Mouse (Mus musculus) mouse embryonic stem cell (cell line): ENCODE measurements around the gene Plcb4.

Experiments used
- in situ Hi-C, 2 experiments: fragments of 300-500 bp; cut with MboI; formaldehyde crosslinking; loops; 1 replicate in 1 of 2; 3 replicates in 1 of 2; pipeline ENCODE4 v1.14.3; 2019 to 2020; ENCODE audit warnings: low sequenced_read_pairs in 2 of 2, low pct_unique_long_range_greater_than_20kb in 1 of 2, mixed read lengths in 1 of 2; ENCODE audit not compliant: unreplicated experiment in 1 of 2

Gene Plcb4

GRCm38 (mm10) chr2:135775026-135775425, 116.2 kb downstream of the Plcb4 start:
- in situ Hi-C loops = no loop called here

GRCm38 (mm10) chr2:135776131-135776775, 117.4 kb downstream of the Plcb4 start:
- in situ Hi-C loops = no loop called here

GRCm38 (mm10) chr2:135781391-135781790, 122.6 kb downstream of the Plcb4 start:
- in situ Hi-C loops = no loop called here

DNA sequence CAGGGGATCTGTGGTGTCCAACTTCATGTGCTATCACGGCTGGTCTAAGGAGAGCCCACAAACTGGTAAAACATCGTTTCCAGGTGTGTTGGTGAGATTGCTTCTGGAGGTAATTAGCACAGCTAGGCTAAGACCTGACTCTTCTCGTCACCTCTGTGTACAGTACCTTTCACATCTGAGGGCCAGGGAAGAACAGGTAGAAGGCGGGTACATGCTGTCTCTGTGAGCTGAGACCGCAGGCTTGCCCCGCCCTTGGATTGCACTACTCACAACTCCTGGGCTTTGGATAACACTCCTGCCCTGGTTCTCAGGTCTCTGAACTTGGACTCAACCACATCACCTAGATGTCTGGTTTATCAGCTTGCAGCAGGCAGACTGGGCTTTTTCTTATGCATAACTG, 128.6 kb downstream of the Plcb4 start:
- in situ Hi-C loops = no loop called here

GRCm38 (mm10) chr2:135792907-135793306, 134.1 kb downstream of the Plcb4 start:
- in situ Hi-C loops = no loop called here

DNA sequence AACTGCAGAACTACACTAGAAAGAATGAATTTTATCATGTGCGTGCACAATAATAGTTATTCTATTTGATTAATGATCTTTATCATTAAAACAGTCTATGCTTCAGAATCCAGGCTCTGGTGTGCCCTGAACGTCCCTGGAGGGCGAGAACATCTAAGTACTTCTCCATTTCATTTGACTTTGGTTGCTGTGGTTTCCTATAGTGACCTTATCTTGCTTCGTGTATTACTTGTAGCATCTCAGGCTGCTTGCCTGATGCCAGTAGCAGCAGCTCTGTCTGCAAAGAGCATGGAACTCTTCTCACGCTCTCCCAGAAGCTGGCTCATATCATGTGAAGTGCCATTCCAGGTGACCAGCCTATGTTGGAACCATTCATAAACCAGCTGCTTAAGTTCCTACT, 137.9 kb downstream of the Plcb4 start:
- in situ Hi-C loops = no loop called here

- in situ Hi-C loops = no loop called here
These were observed 139.1 kb downstream of the Plcb4 start for GRCm38 (mm10) chr2:135797677-135798546.

DNA sequence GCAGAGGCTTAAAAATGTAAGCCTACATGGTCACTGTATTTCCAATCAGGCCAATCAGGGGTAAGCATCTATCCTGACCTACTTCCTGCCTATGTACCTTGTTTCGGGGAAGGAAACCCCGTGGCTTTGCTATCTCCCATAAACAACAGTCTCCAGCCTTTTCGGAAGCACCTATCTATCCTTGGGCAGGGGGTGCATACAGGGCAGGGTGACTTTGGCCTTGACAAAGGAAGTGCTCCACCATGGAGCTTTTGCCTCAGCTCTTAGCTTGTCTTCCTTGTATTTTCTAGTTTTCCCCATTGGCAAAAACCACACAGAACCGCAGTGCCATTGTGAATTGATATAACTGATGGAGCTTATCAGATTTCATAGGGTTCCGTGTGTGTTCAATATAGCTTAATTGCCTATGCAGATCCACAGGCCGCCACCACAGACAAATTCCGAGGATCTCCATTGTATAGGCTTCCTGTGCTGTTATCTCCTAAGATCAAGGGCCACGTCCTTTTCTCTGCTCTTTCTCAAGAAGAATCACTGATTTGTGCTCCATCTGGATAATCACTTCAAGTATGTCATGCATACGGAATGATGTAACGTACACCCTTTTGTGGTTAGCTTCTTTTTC, 140.4 kb downstream of the Plcb4 start:
- in situ Hi-C loops = no loop called here

DNA sequence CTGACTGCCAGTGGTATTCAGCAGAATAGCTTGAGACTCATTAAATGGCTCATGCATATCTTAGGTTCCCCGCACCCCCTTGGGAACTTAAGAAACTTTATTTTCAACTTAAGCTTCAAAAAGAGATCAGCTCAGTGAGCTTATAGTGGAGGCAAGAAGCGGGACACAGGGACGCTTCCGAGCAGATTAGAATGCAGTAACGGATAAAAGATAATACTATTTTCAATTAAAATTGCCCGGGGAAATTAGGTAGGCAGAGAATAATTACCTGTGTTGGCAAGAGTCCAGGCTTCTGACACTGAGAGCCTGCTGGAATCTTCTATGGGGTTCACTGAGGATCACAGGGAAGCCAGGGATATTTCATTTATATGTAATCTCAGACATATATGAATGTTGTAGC, 141.6 kb downstream of the Plcb4 start:
- in situ Hi-C loops = no loop called here

- in situ Hi-C loops = no loop called here
These were observed 144.2 kb downstream of the Plcb4 start for GRCm38 (mm10) chr2:135802878-135803450.

DNA sequence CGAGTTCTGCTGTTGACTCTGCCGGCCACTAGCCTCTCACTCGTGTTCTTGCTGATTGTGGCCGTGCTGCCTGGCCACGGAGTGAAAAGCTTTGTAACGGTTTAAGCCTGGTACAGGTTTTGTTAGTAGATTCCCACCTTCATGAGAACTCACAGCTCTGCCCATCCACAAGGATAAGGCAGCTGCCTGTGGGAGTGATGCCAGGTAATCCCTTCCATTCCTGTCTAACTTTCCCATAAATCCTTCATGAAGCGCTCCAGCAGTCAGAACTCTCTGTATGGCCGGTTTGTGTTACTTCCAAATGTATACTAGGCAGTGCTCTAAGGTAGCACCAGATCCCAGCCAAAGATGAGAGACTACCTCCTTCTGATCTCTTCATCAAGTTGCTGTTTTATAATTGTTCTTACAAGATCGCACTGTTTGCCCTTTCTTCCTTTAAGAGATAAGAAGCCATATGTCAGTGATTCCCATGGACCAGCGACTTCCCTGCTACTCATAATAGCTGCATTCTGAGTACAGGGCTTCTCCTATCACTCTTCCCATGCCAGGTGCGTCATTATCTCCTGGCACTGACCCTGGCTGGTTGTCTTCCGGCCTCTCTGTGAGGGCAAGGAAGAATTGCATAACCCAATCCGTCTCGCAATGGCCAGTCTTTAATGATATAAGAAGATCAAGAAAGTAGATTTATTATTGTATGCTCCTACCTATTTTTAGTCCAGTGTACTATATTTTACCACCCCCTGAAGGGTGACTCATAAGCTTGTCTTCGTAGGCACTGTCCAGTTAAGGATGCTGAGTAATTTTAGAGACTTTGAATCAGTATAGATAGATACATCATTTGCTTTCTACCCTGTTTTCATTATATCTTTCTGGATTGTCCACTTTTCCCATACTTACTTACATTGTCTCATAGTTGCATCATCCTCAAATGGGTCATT, 147.2 kb downstream of the Plcb4 start:
- in situ Hi-C loops = no loop called here

DNA sequence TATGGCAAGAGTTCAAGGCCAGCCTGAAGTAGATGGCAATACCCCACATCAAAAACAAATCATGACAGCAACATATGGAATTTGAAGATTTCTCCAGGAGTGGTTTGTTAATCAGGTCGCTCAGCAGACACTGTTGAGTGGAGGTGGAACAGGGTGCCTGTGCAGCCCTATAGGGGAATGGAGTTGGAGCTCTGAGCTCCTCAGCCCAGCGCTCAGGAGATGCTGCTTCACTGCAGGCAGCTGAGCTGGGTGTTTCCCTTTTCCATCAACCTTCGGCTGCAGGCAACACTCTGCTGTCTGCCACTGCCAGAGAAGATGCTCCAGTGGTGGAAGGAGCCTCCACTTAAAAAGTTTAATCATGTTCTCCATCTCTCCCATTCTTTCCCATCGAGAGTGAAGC, 149.5 kb downstream of the Plcb4 start:
- in situ Hi-C loops = no loop called here

DNA sequence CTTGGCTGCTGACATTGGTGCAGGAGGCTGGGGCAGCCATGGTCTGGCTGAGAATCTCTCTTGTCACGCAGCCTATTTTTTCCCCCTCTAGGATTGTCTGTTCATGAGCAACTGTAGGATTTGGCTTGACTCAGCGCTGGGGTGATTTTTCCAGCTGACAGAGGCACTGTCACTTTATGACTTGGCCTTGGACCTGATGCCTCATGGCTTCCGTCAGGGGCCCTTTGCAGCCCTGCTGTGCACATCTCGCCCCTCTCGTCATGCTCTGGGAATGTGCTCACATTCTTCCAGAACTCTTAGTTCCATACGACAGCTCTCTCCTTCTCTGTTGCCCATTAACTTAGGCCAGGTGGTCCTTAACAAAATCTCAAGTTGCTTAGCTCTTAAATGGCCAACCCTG, 152.0 kb downstream of the Plcb4 start:
- in situ Hi-C loops = no loop called here

DNA sequence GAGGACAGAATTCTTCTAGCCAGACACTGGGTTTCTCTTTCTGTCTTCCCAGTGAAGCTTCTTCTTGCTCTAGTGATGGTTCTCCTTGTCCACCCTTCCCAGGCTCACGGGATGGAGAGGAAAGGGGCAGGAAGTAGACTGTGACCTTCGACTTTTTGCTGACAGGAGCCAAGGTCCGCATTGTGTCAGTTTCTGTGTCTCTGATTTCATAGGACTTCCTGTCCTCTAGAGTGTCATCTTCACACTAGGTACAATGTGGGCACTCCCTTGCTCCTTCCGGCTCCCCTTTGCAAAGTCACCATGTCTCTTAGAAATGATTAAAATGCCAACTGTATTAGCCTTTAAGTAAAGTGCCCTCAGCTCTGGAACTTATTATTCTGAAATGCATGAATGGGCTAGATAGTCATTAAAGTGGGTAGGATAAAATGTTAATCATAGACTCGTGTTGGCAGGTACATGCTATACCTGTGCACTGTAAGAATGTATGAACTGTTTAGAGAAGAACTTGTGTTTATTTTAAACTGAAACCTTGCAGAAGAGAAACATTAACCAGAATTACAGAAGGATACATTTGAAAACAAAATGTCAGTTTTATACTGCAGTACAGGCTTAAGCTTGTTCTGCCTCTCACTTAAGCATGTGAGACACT, 152.8 kb downstream of the Plcb4 start:
- in situ Hi-C loops = no loop called here

- in situ Hi-C loops = no loop called here
These were observed 154.0 kb downstream of the Plcb4 start for GRCm38 (mm10) chr2:135812701-135813246.

GRCm38 (mm10) chr2:135820691-135821090, 161.9 kb downstream of the Plcb4 start:
- in situ Hi-C loops = no loop called here

DNA sequence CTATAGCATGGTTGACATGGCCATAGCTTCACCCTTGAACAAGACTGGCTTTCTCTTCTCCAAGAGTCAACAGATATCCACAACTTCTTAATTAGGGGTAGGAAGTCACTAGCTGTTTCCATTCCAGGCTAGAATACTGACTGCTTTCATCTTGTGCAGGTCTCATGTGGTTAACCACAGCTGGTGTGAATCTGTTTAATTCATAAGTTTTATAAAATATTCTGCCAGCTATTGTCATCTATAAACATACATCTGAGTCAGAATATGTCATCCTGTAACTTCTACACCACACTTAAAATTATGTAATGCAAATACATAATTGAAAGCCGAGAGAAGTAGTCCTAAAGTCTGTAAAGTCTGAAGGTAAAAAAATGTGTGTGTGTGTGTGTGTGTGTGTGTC, 164.9 kb downstream of the Plcb4 start:
- in situ Hi-C loops = no loop called here

DNA sequence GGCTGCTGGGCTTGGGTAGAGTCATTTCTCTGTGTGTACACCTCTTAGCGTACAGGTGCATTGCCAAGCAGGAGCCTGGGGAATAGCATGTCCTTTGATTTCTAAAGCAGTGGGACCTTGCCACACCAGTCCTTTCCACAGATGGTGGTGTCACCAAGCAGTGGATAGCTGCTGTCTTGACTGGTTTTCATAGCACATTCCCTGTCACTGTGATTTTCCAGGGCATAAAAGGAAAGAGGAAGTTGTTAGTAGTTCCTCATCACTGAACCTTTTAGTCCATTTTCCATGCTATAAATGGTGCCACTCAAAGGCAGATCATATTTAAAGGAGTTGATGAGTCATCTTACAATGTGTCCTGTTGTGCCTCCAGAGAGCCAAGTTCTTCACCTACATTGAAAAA, 165.9 kb downstream of the Plcb4 start:
- in situ Hi-C loops = no loop called here
